Mouse (Mus musculus): ENCODE data around the gene Art2b.
"Not testable (repeated sequence)": the region's sequence is repeated elsewhere in the genome, so short reads cannot be mapped to it uniquely, and the experiment has no call there.

GRCm38 (mm10) chr7:101555473-101555872, 29.9 kb downstream of the Art2b start:
- TF ChIP-seq CTCF (IDR thresholded peaks at IDR 0.05; ENCODE audit: borderline replicate concordance, insufficient read depth, low read depth, low read length); POLR2A (IDR thresholded peaks at IDR 0.05; ENCODE audit: borderline replicate concordance, insufficient read depth, low read length): not testable (repeated sequence)

Data from cerebellum, adult 2 months (tissue).